Comparison of ENCODE assay signal across 28 mouse cellular contexts in the genomic region with DNA sequence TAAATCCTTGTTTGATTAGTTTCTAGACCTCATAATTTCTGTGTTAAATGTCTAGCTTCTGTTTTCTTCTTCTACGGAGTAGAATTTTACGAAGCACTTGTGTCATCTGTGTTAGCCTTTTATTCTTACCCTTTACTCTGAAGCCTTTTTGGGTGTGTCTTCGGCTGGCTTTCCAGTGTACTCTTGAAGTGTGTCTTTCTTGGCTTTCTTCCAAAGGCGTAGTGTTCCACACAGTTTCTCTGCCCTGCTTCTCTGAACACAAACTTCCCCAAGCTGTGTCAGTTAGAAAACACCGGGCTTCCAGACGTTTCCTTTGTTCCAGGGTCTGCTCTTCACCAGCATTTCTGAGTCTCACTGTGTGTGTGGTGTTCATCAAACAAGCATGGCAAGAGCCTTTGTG.
DNase-seq lines count a peak whose midpoint lies in the region; ATAC-seq lines count a peak whose summit lies in the region.
"Had no signal": no experiment of that assay in that cellular context is flagged by ENCODE, and none has a peak within 500 bp of the region (broad histone marks: within the 10 kb centered on the region; RNA-seq: fewer than 3 reads in every experiment).

No protein-coding gene starts in this region.

- no peak overlapping the region for H3K9ac ChIP-seq in embryonic facial prominence, embryonic 13.5 days
- no peak overlapping the region for H3K9ac ChIP-seq in heart, embryonic 13.5 days
- no peak overlapping the region for H3K9ac ChIP-seq in hindbrain, embryonic 13.5 days
- H3K9ac ChIP-seq: embryonic facial prominence, embryonic 15.5 days; forebrain, embryonic 13.5 days; liver, embryonic 12.5 days; liver, postnatal 0 days; stomach, embryonic 15.5 days had no signal

- no peak for DNase-seq in embryonic facial prominence, embryonic 10.5 days (ENCODE audit: low spot score)
- no peak for DNase-seq in heart, postnatal 4 days
- peak; percentile 19 for DNase-seq in lung, postnatal 25 days (ENCODE audit: low spot score)
- DNase-seq in lung, postnatal 4 days, result no peak
- DNase-seq in skeletal muscle tissue, adult 2 months (ENCODE audit: low read depth, low spot score), result peak; percentile 21
- DNase-seq: adrenal gland, postnatal 14 days; cerebellum, adult 11-12 months; cerebellum, adult 9-11 months; embryo, embryonic 11 days; gastrocnemius, postnatal 36 days; heart, adult 2 months; kidney, adult 2 months; kidney, postnatal 36 days; layer of hippocampus, postnatal 36 days; left cerebral cortex, postnatal 4 days; liver, postnatal 0 days had no signal

- H3K27ac ChIP-seq in embryonic facial prominence, embryonic 13.5 days, result 0 out of 2 replicates have a peak overlapping the region, but pooled peaks have one; percentile 4
- H3K27ac ChIP-seq in embryonic facial prominence, embryonic 10.5 days (replicated peaks), result no peak overlapping the region; the same call in 1 of the 2 replicates
- H3K27ac ChIP-seq in heart, embryonic 13.5 days (replicated peaks), result 0 out of 2 replicates have a peak overlapping the region, but pooled peaks have one; percentile 6
- H3K27ac ChIP-seq in hindbrain, embryonic 13.5 days, result no peak overlapping the region
- H3K27ac ChIP-seq: embryonic facial prominence, embryonic 15.5 days; forebrain, embryonic 13.5 days; heart, adult 2 months; hindbrain, embryonic 10.5 days; liver, embryonic 12.5 days; midbrain, embryonic 10.5 days; stomach, embryonic 15.5 days had no signal

- H3K9me3 ChIP-seq in embryonic facial prominence, embryonic 13.5 days, result no peaks in the 10 kb centered on the region
- no peaks in the 10 kb centered on the region for H3K9me3 ChIP-seq in embryonic facial prominence, embryonic 10.5 days
- no peaks in the 10 kb centered on the region for H3K9me3 ChIP-seq in heart, embryonic 13.5 days
- no peaks in the 10 kb centered on the region for H3K9me3 ChIP-seq in hindbrain, embryonic 13.5 days
- H3K9me3 ChIP-seq: embryonic facial prominence, embryonic 15.5 days; forebrain, embryonic 13.5 days; hindbrain, embryonic 10.5 days; liver, embryonic 12.5 days; midbrain, embryonic 10.5 days; stomach, embryonic 15.5 days had no signal

- no peaks in the 10 kb centered on the region for H3K36me3 ChIP-seq in embryonic facial prominence, embryonic 13.5 days
- H3K36me3 ChIP-seq in embryonic facial prominence, embryonic 10.5 days (replicated peaks), result no peaks in the 10 kb centered on the region
- H3K36me3 ChIP-seq in heart, embryonic 13.5 days, result no peaks in the 10 kb centered on the region
- H3K36me3 ChIP-seq in hindbrain, embryonic 13.5 days, result no peaks in the 10 kb centered on the region
- H3K36me3 ChIP-seq: embryonic facial prominence, embryonic 15.5 days; hindbrain, embryonic 10.5 days; liver, embryonic 12.5 days; midbrain, embryonic 10.5 days; stomach, embryonic 15.5 days had no signal

- H3K4me3 ChIP-seq in embryonic facial prominence, embryonic 13.5 days, result no peak overlapping the region
- H3K4me3 ChIP-seq in embryonic facial prominence, embryonic 10.5 days, result no peak overlapping the region
- no peak overlapping the region for H3K4me3 ChIP-seq in heart, embryonic 13.5 days
- no peak overlapping the region for H3K4me3 ChIP-seq in hindbrain, embryonic 13.5 days
- H3K4me3 ChIP-seq: embryonic facial prominence, embryonic 15.5 days; forebrain, embryonic 13.5 days; heart, adult 2 months; hindbrain, embryonic 10.5 days; liver, embryonic 12.5 days; midbrain, embryonic 10.5 days; stomach, embryonic 15.5 days had no signal

- peaks cover 18% of the 10 kb centered on the region for H3K4me1 ChIP-seq in embryonic facial prominence, embryonic 13.5 days
- H3K4me1 ChIP-seq in embryonic facial prominence, embryonic 10.5 days, result peaks cover 7% of the 10 kb centered on the region; the same call in 1 of the 2 replicates
- H3K4me1 ChIP-seq in heart, embryonic 13.5 days, result peaks cover 8% of the 10 kb centered on the region
- H3K4me1 ChIP-seq in hindbrain, embryonic 13.5 days (replicated peaks), result 0 out of 2 replicates have a peak, but pooled peaks cover 3% of the 10 kb centered on the region
- H3K4me1 ChIP-seq: forebrain, embryonic 13.5 days; liver, embryonic 12.5 days; stomach, embryonic 15.5 days had no signal

- peaks cover 9% of the 10 kb centered on the region; the same call in 1 of the 2 replicates for H3K27me3 ChIP-seq in embryonic facial prominence, embryonic 13.5 days
- H3K27me3 ChIP-seq in embryonic facial prominence, embryonic 10.5 days (replicated peaks; ENCODE audit: low read depth, poor library complexity, severe bottlenecking), result no peaks in the 10 kb centered on the region
- no peaks in the 10 kb centered on the region for H3K27me3 ChIP-seq in heart, embryonic 13.5 days (replicated peaks)
- no peaks in the 10 kb centered on the region for H3K27me3 ChIP-seq in hindbrain, embryonic 13.5 days
- H3K27me3 ChIP-seq: CH12.LX; embryonic facial prominence, embryonic 15.5 days; forebrain, embryonic 13.5 days; liver, embryonic 12.5 days; stomach, embryonic 15.5 days had no signal

- ATAC-seq in embryonic facial prominence, embryonic 13.5 days (ENCODE audit: insufficient number of reproducible peaks, insufficient read depth, low FRiP score, low TSS enrichment, low read depth), result no peak
- no peak for ATAC-seq in heart, embryonic 13.5 days (ENCODE audit: extremely low read depth, insufficient number of reproducible peaks, low FRiP score, low TSS enrichment)
- no peak for ATAC-seq in hindbrain, embryonic 13.5 days (ENCODE audit: low FRiP score)
- ATAC-seq: forebrain, embryonic 13.5 days; hindbrain, embryonic 16.5 days; liver, embryonic 12.5 days; liver, postnatal 0 days; Patski had no signal

- 62% methylated on average over 6 of the region's 6 CpGs for WGBS in embryonic facial prominence, embryonic 13.5 days
- 88% methylated on average over 6 of the region's 6 CpGs for WGBS in embryonic facial prominence, embryonic 10.5 days
- 53% methylated on average over 6 of the region's 6 CpGs for WGBS in heart, embryonic 13.5 days
- 63% methylated on average over 6 of the region's 6 CpGs for WGBS in hindbrain, embryonic 13.5 days

- no peak overlapping the region for H3K4me2 ChIP-seq in embryonic facial prominence, embryonic 13.5 days
- no peak overlapping the region for H3K4me2 ChIP-seq in heart, embryonic 13.5 days
- H3K4me2 ChIP-seq in hindbrain, embryonic 13.5 days, result no peak overlapping the region
- H3K4me2 ChIP-seq: embryonic facial prominence, embryonic 15.5 days; forebrain, embryonic 13.5 days; liver, embryonic 12.5 days; stomach, embryonic 15.5 days had no signal

Comparison
In these comparisons a context has a peak if more than half of its experiments do, and no peak if none do; other contexts are left out.
1. H3K27ac ChIP-seq: peak in embryonic facial prominence, embryonic 13.5 days (single experiment) and heart, embryonic 13.5 days (single experiment); none in embryonic facial prominence, embryonic 10.5 days (single experiment) and hindbrain, embryonic 13.5 days (single experiment).
2. DNase-seq: peak in lung, postnatal 25 days (single experiment) and skeletal muscle tissue, adult 2 months (single experiment); none in embryonic facial prominence, embryonic 10.5 days (single experiment), heart, postnatal 4 days (single experiment) and lung, postnatal 4 days (0 of 2).